Mouse (Mus musculus): ENCODE data around the gene Trim80. TPM values are rescaled to one million over a fixed set of nuclear protein-coding genes. Genes with fewer than 3 reads are reported as not detected.
"Not testable (repeated sequence)": the region's sequence is repeated elsewhere in the genome, so short reads cannot be mapped to it uniquely, and the experiment has no call there.

Gene Trim80
- polyA plus RNA-seq, 1 experiment = 0.15 TPM

DNA sequence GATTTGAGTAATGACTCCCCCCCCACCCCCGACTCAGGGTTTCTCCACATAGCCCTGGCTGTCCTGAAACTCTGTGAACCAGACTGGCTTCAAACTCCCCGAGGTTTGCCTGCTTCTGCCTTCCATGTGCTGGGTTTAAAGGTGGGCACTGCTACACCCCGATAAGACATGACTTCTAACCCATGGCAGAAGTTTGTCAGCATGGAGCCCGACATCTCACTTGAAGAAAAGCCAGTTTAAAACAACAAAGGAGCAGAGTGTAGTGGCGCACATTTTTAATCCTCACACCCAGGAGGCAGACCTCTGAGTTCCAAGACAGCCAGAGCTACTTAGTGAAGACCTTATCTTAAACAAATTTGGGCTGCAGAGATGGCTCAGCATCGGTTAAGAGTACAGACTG is 52.0 kb downstream of the Trim80 start:
- no peak for DNase-seq
- WGBS = 23% methylated on average over 6 of the region's 6 CpGs
- H3K27me3 ChIP-seq (ENCODE audit: control insufficient read depth, insufficient read depth, low read length) = no peaks in the 10 kb centered on the region
- peak overlapping the region; percentile 92 for H3K4me3 ChIP-seq (replicated peaks; ENCODE audit: insufficient read depth, low read depth, low read length)
- H3K4me1 ChIP-seq (ENCODE audit: control insufficient read depth, insufficient read depth, low read length) = peaks cover 19% of the 10 kb centered on the region
- H3K27ac ChIP-seq (ENCODE audit: insufficient read depth, low read length) = no peak overlapping the region
- TF ChIP-seq CTCF (IDR thresholded peaks at IDR 0.05; ENCODE audit: borderline replicate concordance, insufficient read depth, low read depth, low read length) = no peak
- no peak for TF ChIP-seq POLR2A (IDR thresholded peaks at IDR 0.05; ENCODE audit: borderline replicate concordance, insufficient read depth, low read length)

DNA sequence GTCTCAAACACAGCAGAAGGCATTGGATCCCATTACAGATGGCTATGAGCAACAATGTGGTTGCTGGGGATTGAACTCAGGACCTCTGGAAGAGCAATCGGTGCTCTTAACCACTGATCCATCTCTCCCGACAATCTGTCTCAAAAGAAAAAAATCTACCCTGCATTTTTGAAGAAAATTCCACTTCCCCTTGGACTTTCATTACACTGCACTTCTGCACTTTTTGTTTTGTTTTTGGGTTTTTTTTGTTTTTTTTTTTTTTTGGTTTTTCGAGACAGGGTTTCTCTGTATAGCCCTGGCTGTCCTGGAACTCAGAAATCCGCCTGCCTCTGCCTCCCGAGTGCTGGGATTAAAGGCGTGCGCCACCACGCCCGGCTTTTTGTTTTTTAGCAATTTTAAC is 56.2 kb downstream of the Trim80 start:
- H3K4me3 ChIP-seq (replicated peaks; ENCODE audit: insufficient read depth, low read depth, low read length); H3K4me1 ChIP-seq (ENCODE audit: control insufficient read depth, insufficient read depth, low read length); DNase-seq; H3K27me3 ChIP-seq (ENCODE audit: control insufficient read depth, insufficient read depth, low read length); H3K27ac ChIP-seq (ENCODE audit: insufficient read depth, low read length): not testable (repeated sequence)
- 86% methylated on average over 9 of the region's 9 CpGs for WGBS

Other genes starting within 250 kb of the Trim80 start
- 249 and 283 TPM in 2 replicates for gene Grin2c, start 173.3 kb upstream of the Trim80 start, polyA plus RNA-seq (2012; rRNA removed)
- 53.5 and 56.8 TPM in 2 replicates for gene Fdxr, start 163.5 kb upstream of the Trim80 start, polyA plus RNA-seq (2012; rRNA removed)
- 57.3 and 63.7 TPM in 2 replicates for gene Fads6, start 142.9 kb upstream of the Trim80 start, polyA plus RNA-seq (2012; rRNA removed)
- gene Otop2, start 133.4 kb upstream of the Trim80 start, polyA plus RNA-seq (2012; rRNA removed) = 0.65 and 0.97 TPM in 2 replicates
- gene Ush1g, start 118.5 kb upstream of the Trim80 start, polyA plus RNA-seq (2012; rRNA removed) = 1.4 TPM in 2 replicates
- gene Otop3, start 105.8 kb upstream of the Trim80 start, polyA plus RNA-seq (2012; rRNA removed) = 0.11 and 0.13 TPM in 2 replicates
- gene Hid1, start 72.8 kb upstream of the Trim80 start, polyA plus RNA-seq (2012; rRNA removed) = 105 and 106 TPM in 2 replicates
- gene Cdr2l, start 58.6 kb upstream of the Trim80 start, polyA plus RNA-seq (2012; rRNA removed) = 53.7 and 54.3 TPM in 2 replicates
- gene Mrpl58, start 36.8 kb upstream of the Trim80 start, polyA plus RNA-seq (2012; rRNA removed) = 157 and 164 TPM in 2 replicates
- 899 and 972 TPM in 2 replicates for gene Atp5h, start 20.6 kb upstream of the Trim80 start, polyA plus RNA-seq (2012; rRNA removed)
- 93.6 and 98.0 TPM in 2 replicates for gene Kctd2, start 20.4 kb upstream of the Trim80 start, polyA plus RNA-seq (2012; rRNA removed)
- gene Slc16a5, start 21.9 kb downstream of the Trim80 start, polyA plus RNA-seq (2012; rRNA removed) = 0.08 and 0.25 TPM in 2 replicates
- gene Armc7, start 35.1 kb downstream of the Trim80 start, polyA plus RNA-seq (2012; rRNA removed) = 7.3 and 8.5 TPM in 2 replicates
- 98.2 and 102 TPM in 2 replicates for gene Nt5c, start 51.3 kb downstream of the Trim80 start, polyA plus RNA-seq (2012; rRNA removed)
- gene Jpt1, start 73.8 kb downstream of the Trim80 start, polyA plus RNA-seq (2012; rRNA removed) = 75.1 and 77.2 TPM in 2 replicates
- 260 and 273 TPM in 2 replicates for gene Sumo2, start 95.7 kb downstream of the Trim80 start, polyA plus RNA-seq (2012; rRNA removed)
- gene Nup85, start 123.9 kb downstream of the Trim80 start, polyA plus RNA-seq (2012; rRNA removed) = 93.2 and 104 TPM in 2 replicates
- gene Mrps7, start 163.4 kb downstream of the Trim80 start, polyA plus RNA-seq (2012; rRNA removed) = 55.9 and 57.5 TPM in 2 replicates
- gene Gga3, start 163.5 kb downstream of the Trim80 start, polyA plus RNA-seq (2012; rRNA removed) = 64.2 and 68.0 TPM in 2 replicates
- gene Mif4gd, start 172.4 kb downstream of the Trim80 start, polyA plus RNA-seq (2012; rRNA removed) = 86.9 and 97.3 TPM in 2 replicates
- gene Slc25a19, start 187.8 kb downstream of the Trim80 start, polyA plus RNA-seq (2012; rRNA removed) = 115 and 123 TPM in 2 replicates